Mouse (Mus musculus) gastrocnemius, postnatal 14 days (tissue): ENCODE data around the gene Bbox1. TPM values are rescaled to one million over a fixed set of nuclear protein-coding genes. Genes with fewer than 3 reads are reported as not detected.

ENCODE experiments used
- DNase-seq: peaks from one replicate; pipeline ENCODE4 v3.0.0; 2021; ENCODE audit warnings: mixed read lengths
- intact Hi-C: fragments of 180-260 bp; cut with DNase I; formaldehyde crosslinking; loops from one replicate; pipeline ENCODE4 v1.15.1; 2025; ENCODE audit warnings: low total_unique reads
- total RNA-seq, 2 experiments: library from RNA; stranded (reverse); gene quantifications; 2 replicates each; pipeline ENCODE4 v1.2.3; 2021

Bbox1 gene
- total RNA-seq, 2 experiments from 2014 or later = 0.04 to 0.10 TPM

DNA sequence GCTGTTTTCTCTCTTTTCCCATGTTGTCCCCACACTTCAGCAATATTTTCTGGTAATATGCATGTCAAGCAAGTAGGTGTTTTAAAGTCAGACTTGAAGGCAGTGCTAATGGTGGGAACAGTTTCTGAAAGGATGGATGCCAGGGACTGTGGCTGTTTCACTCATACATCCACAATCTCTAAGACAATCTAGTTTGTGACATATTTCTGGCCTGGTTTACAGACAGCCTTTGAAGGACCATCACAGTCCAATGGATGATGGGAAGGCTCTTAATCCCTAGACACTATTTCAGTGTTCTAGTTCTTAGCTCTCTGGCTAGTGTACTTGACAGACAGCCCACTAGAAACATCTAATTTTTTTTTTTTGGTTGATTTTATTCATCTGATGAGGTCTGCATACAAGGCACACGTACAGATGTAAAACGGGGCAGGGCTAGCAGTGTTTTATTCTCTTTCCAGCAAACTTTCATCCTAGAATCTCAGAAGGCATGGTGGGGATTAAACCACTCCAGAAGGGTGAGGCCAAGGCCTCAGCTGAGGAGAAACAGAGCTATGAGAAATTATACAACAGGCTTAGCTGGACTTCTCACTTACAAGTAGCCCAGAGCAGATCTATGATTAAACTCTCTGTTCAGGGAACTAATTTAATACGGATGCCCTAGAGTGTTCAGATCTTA, 28.4 kb downstream of the Bbox1 start:
- DNase-seq = no peak
- intact Hi-C loops = no loop called here

- no peak for DNase-seq
- intact Hi-C loops = no loop called here
Measured at GRCm38 (mm10) chr2:110275424-110275823, 38.9 kb downstream of the Bbox1 start.

GRCm38 (mm10) chr2:110274160-110274559, 40.2 kb downstream of the Bbox1 start:
- intact Hi-C loops = no loop called here
- DNase-seq = peak; percentile 15

DNA sequence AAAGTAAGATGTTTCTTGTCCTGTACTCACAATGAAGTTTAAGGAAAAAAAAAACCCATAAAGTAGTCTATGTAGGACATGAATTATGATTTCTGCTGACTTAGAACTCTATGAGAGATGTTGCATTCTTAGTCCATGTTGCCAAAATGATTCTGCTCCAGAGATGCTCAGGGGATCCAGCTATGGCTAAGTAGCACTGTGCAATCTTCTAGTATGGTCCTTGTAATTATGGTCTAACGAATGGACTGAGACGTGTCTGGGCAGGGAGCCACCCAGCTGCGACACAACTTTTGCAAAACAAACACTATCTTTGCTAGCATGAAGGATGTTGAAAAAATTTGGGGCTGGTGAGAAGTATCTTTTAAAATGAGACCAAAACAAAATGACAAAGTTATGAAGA, 45.1 kb downstream of the Bbox1 start:
- DNase-seq = peak; percentile 68
- intact Hi-C loops = no loop called here

GRCm38 (mm10) chr2:110232252-110232651, 82.1 kb downstream of the Bbox1 start:
- no peak for DNase-seq
- intact Hi-C loops = no loop called here

DNA sequence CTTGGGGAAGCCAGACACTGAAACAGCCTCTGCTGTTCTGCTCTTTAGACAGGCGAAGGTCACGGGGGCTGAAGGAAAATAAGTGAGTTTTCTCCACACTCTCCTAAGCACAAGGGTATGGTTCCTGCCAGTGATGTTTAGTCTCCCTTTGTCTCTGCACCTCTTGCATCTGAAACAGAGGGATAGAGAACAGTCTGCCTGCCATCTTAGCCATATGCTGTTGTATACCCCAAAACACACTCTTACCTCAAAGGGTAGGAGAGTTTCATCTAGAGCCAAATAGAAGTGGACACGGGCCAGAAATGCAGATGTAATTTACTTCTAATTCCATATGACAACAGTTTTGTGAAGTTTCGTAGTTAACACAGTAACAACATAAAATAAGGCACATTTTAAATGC, 83.6 kb downstream of the Bbox1 start:
- intact Hi-C loops = no loop called here
- no peak for DNase-seq

GRCm38 (mm10) chr2:110229143-110230087, 84.9 kb downstream of the Bbox1 start:
- DNase-seq = peak; percentile 43
- intact Hi-C loops = loop anchor here (5.0 kb wide), 1 partner anchor 338 kb away; no protein-coding TSS in a partner anchor

- no peak for DNase-seq
- intact Hi-C loops = loop anchor here (5.0 kb wide), 1 partner anchor 341 kb away; no protein-coding TSS in a partner anchor
Measured at GRCm38 (mm10) chr2:110226421-110226820, 87.9 kb downstream of the Bbox1 start.

- intact Hi-C loops = loop anchor here (5.0 kb wide), 1 partner anchor 341 kb away; no protein-coding TSS in a partner anchor
- DNase-seq = no peak
Measured at GRCm38 (mm10) chr2:110225969-110226368, 88.4 kb downstream of the Bbox1 start.

GRCm38 (mm10) chr2:110222793-110223192, 91.6 kb downstream of the Bbox1 start:
- intact Hi-C loops = no loop called here
- no peak for DNase-seq

GRCm38 (mm10) chr2:110220492-110220891, 93.9 kb downstream of the Bbox1 start:
- no peak for DNase-seq
- intact Hi-C loops = no loop called here

- DNase-seq = no peak
- intact Hi-C loops = no loop called here
Measured at GRCm38 (mm10) chr2:110215685-110216058, 98.7 kb downstream of the Bbox1 start.

GRCm38 (mm10) chr2:110214991-110215684, 99.2 kb downstream of the Bbox1 start:
- intact Hi-C loops = no loop called here
- no peak for DNase-seq

DNA sequence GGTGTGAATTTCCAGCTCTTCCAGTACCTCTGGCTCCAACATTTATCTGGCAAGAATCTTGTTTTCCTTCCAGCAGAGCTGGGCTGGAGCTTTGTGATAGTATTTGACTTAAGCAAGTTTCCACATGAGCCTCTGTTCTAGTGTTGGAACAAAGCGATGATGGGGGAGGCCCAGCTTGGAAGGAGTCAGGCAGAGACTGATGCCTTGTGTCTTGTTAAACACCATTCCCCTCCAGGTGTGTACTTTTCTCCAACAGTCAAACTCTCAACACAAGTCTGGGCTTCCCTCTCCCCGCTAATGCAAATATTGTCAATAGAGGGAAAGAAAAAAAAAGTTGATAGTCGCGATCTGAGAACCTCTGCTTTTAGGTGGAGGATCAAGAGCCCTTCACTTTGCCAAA, 100.1 kb downstream of the Bbox1 start:
- DNase-seq = no peak
- intact Hi-C loops = no loop called here

Other genes with a start within 250 kb of the Bbox1 start
- gene Fibin, start 48.6 kb upstream of the Bbox1 start, total RNA-seq = 10 to 100 TPM; 10.1 to 17.6 TPM